Mouse (Mus musculus): ENCODE results near the gene Tbc1d1. TPM values are rescaled to one million over a fixed set of nuclear protein-coding genes. Genes with fewer than 3 reads are reported as not detected.
A peak's percentile ranks its signal among the peaks of the same experiment; 100 is the strongest.

The Tbc1d1 gene
- polyA plus RNA-seq, 1 experiment from 2014 or later: 27.4 TPM

GRCm38 (mm10) chr5:64384546-64384945 is 228.4 kb downstream of the Tbc1d1 start:
- ATAC-seq (replicated peaks; ENCODE audit: extremely low read depth, insufficient read depth, low FRiP score): no peak
- H3K27me3 ChIP-seq (ENCODE audit: control insufficient read depth, insufficient read depth, low read length): no peaks in the 10 kb centered on the region
- 81% methylated on average over 6 of the region's 6 CpGs for WGBS

GRCm38 (mm10) chr5:64386996-64387395 is 230.9 kb downstream of the Tbc1d1 start:
- H3K36me3 ChIP-seq (ENCODE audit: control insufficient read depth, insufficient read depth): no peaks in the 10 kb centered on the region
- no peak overlapping the region for H3K27ac ChIP-seq (ENCODE audit: low read length)
- H3K9ac ChIP-seq (ENCODE audit: low read length): no peak overlapping the region
- no peaks in the 10 kb centered on the region for H3K27me3 ChIP-seq (ENCODE audit: control insufficient read depth, insufficient read depth, low read length)
- H3K9me3 ChIP-seq (replicated peaks; ENCODE audit: control insufficient read depth, low read length): no peaks in the 10 kb centered on the region
- 89% methylated on average over 3 of the region's 3 CpGs for WGBS
- no peak overlapping the region for H3K4me3 ChIP-seq (ENCODE audit: low read length)
- no peak overlapping the region for H3K4me2 ChIP-seq (ENCODE audit: low read depth, low read length)
- H3K4me1 ChIP-seq (ENCODE audit: control insufficient read depth, insufficient read depth, low read length): peaks cover 36% of the 10 kb centered on the region
- no peak for ATAC-seq (replicated peaks; ENCODE audit: extremely low read depth, insufficient read depth, low FRiP score)

More at GRCm38 (mm10) chr5:64384546-64384945, 228.4 kb downstream of the Tbc1d1 start:
- Histone ChIP-seq H3K4me2 (ENCODE audit: low read depth, low read length) (no peak overlapping the region), H3K36me3 (ENCODE audit: control insufficient read depth, insufficient read depth) (no peaks in the 10 kb centered on the region), H3K4me1 (ENCODE audit: control insufficient read depth, insufficient read depth, low read length) (peaks cover 37% of the 10 kb centered on the region), H3K9ac (ENCODE audit: low read length) (no peak overlapping the region), H3K4me3 (ENCODE audit: low read length) (no peak overlapping the region), H3K9me3 (replicated peaks; ENCODE audit: control insufficient read depth, low read length) (no peaks in the 10 kb centered on the region), H3K27ac (ENCODE audit: low read length) (no peak overlapping the region)

GRCm38 (mm10) chr5:64389202-64389929 is 233.3 kb downstream of the Tbc1d1 start:
- 15% methylated on average over 6 of the region's 6 CpGs for WGBS
- peak; percentile 92 for ATAC-seq (replicated peaks; ENCODE audit: extremely low read depth, insufficient read depth, low FRiP score)

GRCm38 (mm10) chr5:64391346-64391745 is 235.2 kb downstream of the Tbc1d1 start:
- WGBS: 42% methylated on average over 4 of the region's 4 CpGs
- H3K4me3 ChIP-seq (ENCODE audit: low read length): no peak overlapping the region
- H3K4me2 ChIP-seq (ENCODE audit: low read depth, low read length): no peak overlapping the region
- H3K36me3 ChIP-seq (ENCODE audit: control insufficient read depth, insufficient read depth): no peaks in the 10 kb centered on the region
- H3K27ac ChIP-seq (ENCODE audit: low read length): no peak overlapping the region
- H3K9me3 ChIP-seq (replicated peaks; ENCODE audit: control insufficient read depth, low read length): no peaks in the 10 kb centered on the region
- no peak overlapping the region for H3K9ac ChIP-seq (ENCODE audit: low read length)
- H3K4me1 ChIP-seq (ENCODE audit: control insufficient read depth, insufficient read depth, low read length): peaks cover 29% of the 10 kb centered on the region
- H3K27me3 ChIP-seq (ENCODE audit: control insufficient read depth, insufficient read depth, low read length): no peaks in the 10 kb centered on the region
- ATAC-seq (replicated peaks; ENCODE audit: extremely low read depth, insufficient read depth, low FRiP score): no peak

More at GRCm38 (mm10) chr5:64389202-64389929, 233.3 kb downstream of the Tbc1d1 start:
- peak overlapping the region; percentile 94 for H3K27ac ChIP-seq (ENCODE audit: low read length)
- H3K9ac ChIP-seq (ENCODE audit: low read length): peak overlapping the region; percentile 39; the same call in 1 of the 2 replicates
- no peaks in the 10 kb centered on the region for H3K27me3 ChIP-seq (ENCODE audit: control insufficient read depth, insufficient read depth, low read length)
- H3K4me3 ChIP-seq (ENCODE audit: low read length): no peak overlapping the region
- peaks cover 29% of the 10 kb centered on the region for H3K4me1 ChIP-seq (ENCODE audit: control insufficient read depth, insufficient read depth, low read length)
- H3K36me3 ChIP-seq (ENCODE audit: control insufficient read depth, insufficient read depth): no peaks in the 10 kb centered on the region
- peak overlapping the region; percentile 1; the same call in 1 of the 2 replicates for H3K4me2 ChIP-seq (ENCODE audit: low read depth, low read length)
- no peaks in the 10 kb centered on the region for H3K9me3 ChIP-seq (replicated peaks; ENCODE audit: control insufficient read depth, low read length)

- WGBS: 77% methylated on average over 8 of the region's 8 CpGs
- no peak overlapping the region for H3K4me3 ChIP-seq (ENCODE audit: low read length)
- no peak for ATAC-seq (replicated peaks; ENCODE audit: extremely low read depth, insufficient read depth, low FRiP score)
These were observed 236.4 kb downstream of the Tbc1d1 start for GRCm38 (mm10) chr5:64392426-64393020.

GRCm38 (mm10) chr5:64393530-64393929 is 237.4 kb downstream of the Tbc1d1 start:
- 56% methylated on average over 4 of the region's 4 CpGs for WGBS
- Histone ChIP-seq H3K9me3 (replicated peaks; ENCODE audit: control insufficient read depth, low read length) (no peaks in the 10 kb centered on the region), H3K27me3 (ENCODE audit: control insufficient read depth, insufficient read depth, low read length) (no peaks in the 10 kb centered on the region), H3K4me1 (ENCODE audit: control insufficient read depth, insufficient read depth, low read length) (peaks cover 24% of the 10 kb centered on the region), H3K9ac (ENCODE audit: low read length) (no peak overlapping the region), H3K4me2 (ENCODE audit: low read depth, low read length) (no peak overlapping the region), H3K27ac (ENCODE audit: low read length) (no peak overlapping the region), H3K36me3 (ENCODE audit: control insufficient read depth, insufficient read depth) (no peaks in the 10 kb centered on the region), H3K4me3 (ENCODE audit: low read length) (no peak overlapping the region)
- no peak for ATAC-seq (replicated peaks; ENCODE audit: extremely low read depth, insufficient read depth, low FRiP score)

More at GRCm38 (mm10) chr5:64392426-64393020, 236.4 kb downstream of the Tbc1d1 start:
- no peak overlapping the region for H3K4me2 ChIP-seq (ENCODE audit: low read depth, low read length)
- no peak overlapping the region for H3K27ac ChIP-seq (ENCODE audit: low read length)
- no peaks in the 10 kb centered on the region for H3K27me3 ChIP-seq (ENCODE audit: control insufficient read depth, insufficient read depth, low read length)
- no peaks in the 10 kb centered on the region for H3K36me3 ChIP-seq (ENCODE audit: control insufficient read depth, insufficient read depth)
- peaks cover 29% of the 10 kb centered on the region for H3K4me1 ChIP-seq (ENCODE audit: control insufficient read depth, insufficient read depth, low read length)
- no peaks in the 10 kb centered on the region for H3K9me3 ChIP-seq (replicated peaks; ENCODE audit: control insufficient read depth, low read length)
- H3K9ac ChIP-seq (ENCODE audit: low read length): no peak overlapping the region

GRCm38 (mm10) chr5:64398155-64398554 is 242.1 kb downstream of the Tbc1d1 start:
- Histone ChIP-seq H3K9me3 (replicated peaks; ENCODE audit: control insufficient read depth, low read length) (no peaks in the 10 kb centered on the region), H3K9ac (ENCODE audit: low read length) (no peak overlapping the region), H3K4me2 (ENCODE audit: low read depth, low read length) (no peak overlapping the region), H3K4me1 (ENCODE audit: control insufficient read depth, insufficient read depth, low read length) (peaks cover under 1% of the 10 kb centered on the region), H3K36me3 (ENCODE audit: control insufficient read depth, insufficient read depth) (no peaks in the 10 kb centered on the region), H3K4me3 (ENCODE audit: low read length) (no peak overlapping the region), H3K27me3 (ENCODE audit: control insufficient read depth, insufficient read depth, low read length) (no peaks in the 10 kb centered on the region), H3K27ac (ENCODE audit: low read length) (no peak overlapping the region)
- WGBS: 86% methylated on average over 13 of the region's 13 CpGs
- ATAC-seq (replicated peaks; ENCODE audit: extremely low read depth, insufficient read depth, low FRiP score): no peak

- ATAC-seq (replicated peaks; ENCODE audit: extremely low read depth, insufficient read depth, low FRiP score): no peak
- H3K4me2 ChIP-seq (ENCODE audit: low read depth, low read length): no peak overlapping the region
- WGBS: 83% methylated on average over 4 of the region's 4 CpGs
- no peak overlapping the region for H3K9ac ChIP-seq (ENCODE audit: low read length)
- no peaks in the 10 kb centered on the region for H3K27me3 ChIP-seq (ENCODE audit: control insufficient read depth, insufficient read depth, low read length)
- H3K9me3 ChIP-seq (replicated peaks; ENCODE audit: control insufficient read depth, low read length): no peaks in the 10 kb centered on the region
- no peak overlapping the region for H3K4me3 ChIP-seq (ENCODE audit: low read length)
- H3K36me3 ChIP-seq (ENCODE audit: control insufficient read depth, insufficient read depth): no peaks in the 10 kb centered on the region
- H3K27ac ChIP-seq (ENCODE audit: low read length): no peak overlapping the region
- no peaks in the 10 kb centered on the region for H3K4me1 ChIP-seq (ENCODE audit: control insufficient read depth, insufficient read depth, low read length)
These were observed 244.6 kb downstream of the Tbc1d1 start for GRCm38 (mm10) chr5:64400742-64401141.

Data from heart, embryonic 16.5 days (tissue).